Mouse (Mus musculus) kidney, postnatal 25 days (tissue): ENCODE data around the gene Tmem121b.
A peak's percentile ranks its signal among the peaks of the same experiment; 100 is the strongest.

ENCODE experiments used
- DNase-seq, 2 experiments: peaks; one replicate each; pipeline ENCODE4 v3.0.0; 2021; ENCODE audit warnings: mixed read lengths in 2 of 2

Tmem121b gene

GRCm38 (mm10) chr6:120463086-120463871 is 30.3 kb downstream of the Tmem121b start, which contains the start of gene Il17ra:
Gene Il17ra, plus strand, starts transcription at chr6:120463247.
- peak; percentile 82 to 92 for DNase-seq

GRCm38 (mm10) chr6:120462251-120462650 is 31.4 kb downstream of the Tmem121b start:
- no peak for DNase-seq

DNA sequence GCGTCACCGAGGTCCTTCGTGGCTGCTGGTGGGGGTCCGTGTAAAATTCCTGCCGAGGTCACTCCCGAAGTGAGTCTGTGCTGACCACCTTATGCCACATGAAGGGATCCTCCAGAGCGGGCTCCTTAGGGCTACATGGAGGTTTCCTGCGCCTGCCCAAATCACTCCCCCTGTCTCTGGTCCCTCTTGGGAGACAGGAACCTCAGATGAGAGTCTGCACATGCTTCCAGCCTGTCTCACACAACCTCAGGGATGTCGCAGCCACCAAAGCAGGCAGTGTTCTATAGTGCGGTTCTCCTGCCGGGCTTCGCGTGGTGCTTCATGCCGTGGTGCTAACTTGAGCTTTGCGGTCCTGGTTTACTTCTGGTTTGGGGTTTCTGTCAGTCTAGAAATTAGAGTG is 32.4 kb downstream of the Tmem121b start:
- no peak for DNase-seq

DNA sequence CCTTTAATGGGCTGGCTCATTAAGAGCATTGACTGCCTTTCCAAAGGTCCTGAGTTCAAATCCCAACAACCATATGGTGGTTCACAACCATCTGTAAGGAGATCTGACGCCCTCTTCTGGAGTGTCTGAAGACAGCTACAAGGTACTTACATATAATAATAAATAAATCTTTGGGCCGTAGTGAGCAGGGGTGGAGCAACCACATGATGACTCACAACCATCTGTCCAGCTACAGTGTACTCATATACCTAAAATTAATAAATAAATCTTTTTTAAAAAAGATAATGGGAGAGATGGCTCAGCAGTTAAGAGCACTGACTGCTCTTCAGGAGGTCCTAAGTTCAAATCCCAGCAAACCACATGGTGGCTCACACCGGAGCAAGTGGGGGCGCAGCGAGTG is 35.9 kb downstream of the Tmem121b start:
- DNase-seq, result no peak

DNA sequence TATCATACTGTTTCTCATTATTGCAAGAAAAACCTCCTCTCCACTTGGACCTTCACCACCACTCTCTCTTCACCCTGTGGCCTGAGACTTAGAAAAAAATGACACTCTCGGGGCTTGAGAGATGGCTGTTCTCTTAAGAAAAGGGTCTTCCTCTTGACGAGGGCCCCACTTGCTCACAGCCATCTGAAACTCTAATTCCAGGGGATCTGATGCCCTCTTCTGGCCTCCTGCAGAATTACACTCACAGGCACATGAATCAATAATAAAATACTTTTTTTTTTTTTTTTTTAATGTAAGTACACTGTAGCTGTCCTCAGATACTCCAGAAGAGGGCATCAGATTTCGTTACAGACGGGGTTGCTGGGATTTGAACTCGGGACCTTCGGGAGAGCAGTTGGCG is 36.5 kb downstream of the Tmem121b start:
- peak in 1 of 2 experiments; percentile 60 for DNase-seq

- peak; percentile 73 to 88 for DNase-seq
Measured at GRCm38 (mm10) chr6:120454627-120455077, 39.0 kb downstream of the Tmem121b start.

- DNase-seq, result no peak
Measured at GRCm38 (mm10) chr6:120453556-120453955, 40.1 kb downstream of the Tmem121b start.

DNA sequence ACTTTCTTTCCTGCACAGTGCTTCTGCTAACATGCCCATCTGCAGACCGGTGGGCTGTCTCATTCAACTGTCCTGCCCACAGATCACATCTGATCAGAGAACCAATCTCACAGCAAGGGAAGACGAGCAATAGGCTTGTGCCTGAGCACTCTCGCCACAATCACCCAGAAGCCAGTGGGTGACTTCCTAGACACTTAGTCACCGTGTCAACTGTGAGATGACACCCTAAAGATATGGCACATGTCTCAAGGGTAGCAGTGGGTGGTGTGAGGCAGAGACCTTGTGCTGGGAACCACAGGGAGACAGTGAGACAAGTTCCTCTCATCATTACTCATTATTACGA is 40.5 kb downstream of the Tmem121b start:
- no peak for DNase-seq

- no peak for DNase-seq
Measured at GRCm38 (mm10) chr6:120452384-120453102, 41.1 kb downstream of the Tmem121b start.

DNA sequence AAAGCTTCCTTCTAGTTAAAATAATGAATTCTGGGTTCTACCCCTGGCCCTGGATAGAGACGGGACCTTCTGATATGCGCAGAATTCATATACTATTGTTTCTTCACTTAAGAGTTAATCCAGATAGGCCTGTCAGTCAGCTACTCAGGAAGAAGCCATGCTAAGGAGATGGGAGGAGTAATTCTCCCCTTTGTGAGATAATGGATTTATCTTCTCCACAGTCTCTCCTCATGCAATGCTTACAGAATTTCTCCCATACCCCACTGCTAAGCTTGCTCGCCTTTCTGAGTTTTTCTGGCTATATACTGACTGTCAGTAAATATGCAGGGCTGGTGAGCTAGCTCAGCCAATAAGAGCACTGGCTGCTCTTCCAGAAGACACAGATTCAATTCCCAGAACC is 43.4 kb downstream of the Tmem121b start:
- DNase-seq, result no peak

- DNase-seq, result peak; percentile 19 to 62
Measured at GRCm38 (mm10) chr6:120443363-120444355, 49.9 kb downstream of the Tmem121b start.

GRCm38 (mm10) chr6:120442171-120442749 is 51.3 kb downstream of the Tmem121b start:
- peak in 1 of 2 experiments; percentile 68 for DNase-seq
